10 mouse cellular contexts compared by ENCODE assay signal in the genomic region with DNA sequence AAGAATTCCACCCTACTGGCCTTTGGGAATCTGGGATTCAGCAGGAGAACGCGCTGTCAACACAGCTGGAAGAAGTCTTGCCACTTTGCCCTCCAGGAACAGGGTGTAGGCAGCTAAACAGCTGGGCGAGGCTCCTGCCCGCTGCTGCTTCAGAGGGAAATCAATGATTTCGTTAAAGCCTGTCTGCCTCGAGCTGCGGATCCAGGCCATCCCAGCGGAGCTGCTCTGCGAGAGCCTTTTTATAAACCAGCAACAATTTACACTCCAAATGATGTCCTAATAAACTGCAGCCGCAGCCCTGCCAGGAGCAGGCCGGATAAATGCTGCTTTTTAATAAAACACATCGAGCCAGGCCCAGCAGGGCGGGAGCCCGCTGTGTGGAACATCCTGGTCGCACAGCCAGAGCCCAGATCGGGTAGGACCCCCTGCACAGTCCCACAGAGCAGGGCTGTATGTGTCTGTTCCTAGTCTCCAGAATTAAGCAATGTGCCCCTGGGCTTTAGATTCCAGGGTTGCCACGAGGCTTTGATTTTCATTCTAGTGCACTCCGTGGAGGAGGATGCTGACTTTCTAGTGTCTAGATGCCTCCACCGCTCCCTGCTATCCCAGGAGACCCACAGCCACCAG.
A peak's percentile ranks its signal among the peaks of the same experiment; 100 is the strongest.
DNase-seq lines count a peak whose midpoint lies in the region; ATAC-seq lines count a peak whose summit lies in the region.
"Had no signal": no experiment of that assay in that cellular context is flagged by ENCODE, and none has a peak within 500 bp of the region (broad histone marks: within the 10 kb centered on the region; RNA-seq: fewer than 3 reads in every experiment).

No protein-coding gene starts in this region.

- 0 out of 2 replicates have a peak overlapping the region, but pooled peaks have one; percentile 35 for H3K27ac ChIP-seq in hindbrain, embryonic 10.5 days
- peak overlapping the region; percentile 39; the same call in 1 of the 2 replicates for H3K27ac ChIP-seq in midbrain, embryonic 15.5 days

- H3K27me3 ChIP-seq in hindbrain, embryonic 10.5 days (ENCODE audit: insufficient read depth, poor library complexity, severe bottlenecking): peaks cover 10% of the 10 kb centered on the region; the same call in 1 of the 2 replicates
- no peaks in the 10 kb centered on the region for H3K27me3 ChIP-seq in midbrain, embryonic 15.5 days (replicated peaks)

- no peaks in the 10 kb centered on the region for H3K36me3 ChIP-seq in hindbrain, embryonic 10.5 days
- no peaks in the 10 kb centered on the region for H3K36me3 ChIP-seq in midbrain, embryonic 15.5 days (replicated peaks)

- H3K4me1 ChIP-seq in hindbrain, embryonic 10.5 days (replicated peaks): peaks cover 5% of the 10 kb centered on the region
- H3K4me1 ChIP-seq in midbrain, embryonic 15.5 days: peaks cover 7% of the 10 kb centered on the region; the same call in 1 of the 2 replicates

- DNase-seq in brain, adult 2 months (ENCODE audit: low read depth, low spot score): peak; percentile 30
- peak; percentile 11 to 13 for DNase-seq in cerebellum, postnatal 25 days
- DNase-seq in hindbrain, embryonic 10.5 days (ENCODE audit: low spot score): peak; percentile 20
- no peak for DNase-seq in left cerebral cortex, adult 18-20 months (ENCODE audit: low spot score in 2 of 2)
- DNase-seq in urinary bladder, adult 18-20 months (ENCODE audit: low spot score in 2 of 2): no peak
- DNase-seq in spleen, postnatal 14 days (ENCODE audit: low spot score in 2 of 2): no peak
- DNase-seq: kidney, postnatal 4 days; lung, postnatal 10 days; right cerebral cortex, postnatal 25 days had no signal

- H3K9me3 ChIP-seq in hindbrain, embryonic 10.5 days: no peaks in the 10 kb centered on the region
- H3K9me3 ChIP-seq in midbrain, embryonic 15.5 days: no peaks in the 10 kb centered on the region

- 0 out of 2 replicates have a peak overlapping the region, but pooled peaks have one; percentile 11 for H3K9ac ChIP-seq in midbrain, embryonic 15.5 days

- peak overlapping the region; percentile 43 for H3K4me2 ChIP-seq in midbrain, embryonic 15.5 days

- 7% methylated on average over 19 of the region's 19 CpGs for WGBS in hindbrain, embryonic 10.5 days
- 2% methylated on average over 19 of the region's 19 CpGs for WGBS in midbrain, embryonic 15.5 days

- peak overlapping the region; percentile 29 for H3K4me3 ChIP-seq in hindbrain, embryonic 10.5 days
- H3K4me3 ChIP-seq in midbrain, embryonic 15.5 days: peak overlapping the region; percentile 12; the same call in 1 of the 2 replicates

- peak; percentile 48 for ATAC-seq in midbrain, embryonic 15.5 days (replicated peaks)

Comparison
In these comparisons a context has a peak if more than half of its experiments do, and no peak if none do; other contexts are left out.
1. DNase-seq: peak in brain, adult 2 months (single experiment), cerebellum, postnatal 25 days (2 of 2) and hindbrain, embryonic 10.5 days (single experiment); none in left cerebral cortex, adult 18-20 months (0 of 2), urinary bladder, adult 18-20 months (0 of 2) and spleen, postnatal 14 days (0 of 2).